Mouse (Mus musculus) liver, postnatal 0 days (tissue): ENCODE measurements at regions not wholly inside any gene's neighbourhood (a gene's known extent, or its start where the extent isn't known, plus 50 kb on each side); places are given as distances from the start of the nearest gene placed in this dataset.

Experiments used
- CTCF ChIP-seq: sonication (generic); IDR thresholded peaks from 2 replicates; pipeline ENCODE4 v1.5.1; 2016; ENCODE audit warnings: antibody characterized with exemption, low read depth
- EP300 ChIP-seq: IDR thresholded peaks from 2 replicates; pipeline ENCODE4 v1.6.1; 2016; ENCODE audit warnings: antibody characterized with exemption, low read depth, mild to moderate bottlenecking

DNA sequence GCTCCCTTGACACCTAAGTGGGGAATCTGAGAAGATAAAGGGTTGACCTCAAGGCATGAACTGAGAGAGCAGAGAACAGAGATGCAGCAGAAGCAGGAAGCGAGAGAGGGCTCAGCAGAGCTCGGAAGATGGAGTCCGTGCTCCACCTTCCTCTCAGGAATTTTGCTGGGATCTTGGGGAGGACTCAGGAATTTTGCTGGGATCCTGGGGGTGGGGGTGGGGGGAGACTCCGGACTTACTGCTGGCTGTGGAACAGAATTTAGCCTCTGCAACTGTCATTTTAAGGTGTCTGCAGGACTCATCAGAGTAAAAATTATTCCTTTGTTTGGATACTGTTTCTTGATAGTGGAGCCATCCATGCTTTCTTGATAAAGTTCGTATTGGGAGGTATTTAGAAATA is 243.7 kb upstream of the Tmpo start:
- TF ChIP-seq EP300 (no peak), CTCF (no peak)
